Mouse (Mus musculus): ENCODE measurements around the gene Tax1bp1. TPM values are rescaled to one million over a fixed set of nuclear protein-coding genes. Genes with fewer than 3 reads are reported as not detected.

Gene Tax1bp1
- polyA plus RNA-seq, 1 experiment from 2014 or later = 115 TPM

- no peaks in the 10 kb centered on the region for H3K27me3 ChIP-seq (ENCODE audit: poor library complexity, severe bottlenecking)
- H3K27ac ChIP-seq = no peak overlapping the region
- H3K9me3 ChIP-seq = no peaks in the 10 kb centered on the region
- DNase-seq (ENCODE audit: extremely low spot score, low spot score) = no peak
- peaks cover 19% of the 10 kb centered on the region for H3K4me1 ChIP-seq
- no peaks in the 10 kb centered on the region for H3K36me3 ChIP-seq (replicated peaks)
- 86% methylated on average over 10 of the region's 10 CpGs for WGBS
- no peak overlapping the region for H3K4me3 ChIP-seq
These were observed 76.8 kb downstream of the Tax1bp1 start for GRCm38 (mm10) chr6:52790316-52790715.

GRCm38 (mm10) chr6:52790781-52791180 lies 77.3 kb downstream of the Tax1bp1 start:
- Histone ChIP-seq H3K4me1 (peaks cover 21% of the 10 kb centered on the region), H3K4me3 (no peak overlapping the region), H3K27ac (no peak overlapping the region), H3K36me3 (replicated peaks) (no peaks in the 10 kb centered on the region), H3K27me3 (ENCODE audit: poor library complexity, severe bottlenecking) (no peaks in the 10 kb centered on the region), H3K9me3 (no peaks in the 10 kb centered on the region)
- no peak for DNase-seq (ENCODE audit: extremely low spot score, low spot score)
- 76% methylated on average over 4 of the region's 4 CpGs for WGBS

- no peak for DNase-seq (ENCODE audit: extremely low spot score, low spot score)
- Histone ChIP-seq H3K36me3 (replicated peaks) (no peaks in the 10 kb centered on the region), H3K9me3 (no peaks in the 10 kb centered on the region), H3K27me3 (ENCODE audit: poor library complexity, severe bottlenecking) (no peaks in the 10 kb centered on the region), H3K4me3 (no peak overlapping the region), H3K4me1 (peaks cover 34% of the 10 kb centered on the region), H3K27ac (no peak overlapping the region)
- WGBS = 81% methylated on average over 3 of the region's 3 CpGs
These were observed 78.9 kb downstream of the Tax1bp1 start for GRCm38 (mm10) chr6:52792455-52792854.

- Histone ChIP-seq H3K36me3 (replicated peaks) (no peaks in the 10 kb centered on the region), H3K27me3 (ENCODE audit: poor library complexity, severe bottlenecking) (no peaks in the 10 kb centered on the region), H3K4me3 (no peak overlapping the region), H3K27ac (no peak overlapping the region), H3K4me1 (peaks cover 19% of the 10 kb centered on the region), H3K9me3 (no peaks in the 10 kb centered on the region)
- 79% methylated on average over 16 of the region's 16 CpGs for WGBS
- no peak for DNase-seq (ENCODE audit: extremely low spot score, low spot score)
These were observed 81.7 kb downstream of the Tax1bp1 start for GRCm38 (mm10) chr6:52795029-52795841.

GRCm38 (mm10) chr6:52796035-52796598 lies 82.6 kb downstream of the Tax1bp1 start:
- H3K9me3 ChIP-seq = no peaks in the 10 kb centered on the region
- H3K27me3 ChIP-seq (ENCODE audit: poor library complexity, severe bottlenecking) = no peaks in the 10 kb centered on the region
- peaks cover 18% of the 10 kb centered on the region; the same call in 1 of the 2 replicates for H3K4me1 ChIP-seq
- peak overlapping the region; percentile 41; the same call in 1 of the 2 replicates for H3K27ac ChIP-seq
- H3K4me3 ChIP-seq = no peak overlapping the region
- 69% methylated on average over 9 of the region's 9 CpGs for WGBS
- H3K36me3 ChIP-seq (replicated peaks) = no peaks in the 10 kb centered on the region
- DNase-seq (ENCODE audit: extremely low spot score, low spot score) = no peak

GRCm38 (mm10) chr6:52796691-52797090 lies 83.2 kb downstream of the Tax1bp1 start:
- 77% methylated on average over 1 of the region's 1 CpGs for WGBS
- no peak for DNase-seq (ENCODE audit: extremely low spot score, low spot score)
- H3K36me3 ChIP-seq (replicated peaks) = no peaks in the 10 kb centered on the region
- no peak overlapping the region for H3K27ac ChIP-seq
- no peak overlapping the region for H3K4me3 ChIP-seq
- H3K4me1 ChIP-seq = peaks cover 23% of the 10 kb centered on the region
- no peaks in the 10 kb centered on the region for H3K27me3 ChIP-seq (ENCODE audit: poor library complexity, severe bottlenecking)
- no peaks in the 10 kb centered on the region for H3K9me3 ChIP-seq

- 52% methylated on average over 6 of the region's 6 CpGs for whole genome bisulfite sequencing
- 0 out of 2 replicates have a peak overlapping the region, but pooled peaks have one; percentile 8 for H3K27ac ChIP-seq
These were observed 83.8 kb downstream of the Tax1bp1 start for GRCm38 (mm10) chr6:52797252-52797800.

GRCm38 (mm10) chr6:52802181-52802580 lies 88.7 kb downstream of the Tax1bp1 start:
- 53% methylated on average over 9 of the region's 9 CpGs for WGBS

More at GRCm38 (mm10) chr6:52797252-52797800, 83.8 kb downstream of the Tax1bp1 start:
- H3K9me3 ChIP-seq = no peaks in the 10 kb centered on the region
- peaks cover 30% of the 10 kb centered on the region for H3K4me1 ChIP-seq
- H3K27me3 ChIP-seq (ENCODE audit: poor library complexity, severe bottlenecking) = no peaks in the 10 kb centered on the region
- H3K4me3 ChIP-seq = no peak overlapping the region
- DNase-seq (ENCODE audit: extremely low spot score, low spot score) = no peak
- no peaks in the 10 kb centered on the region for H3K36me3 ChIP-seq (replicated peaks)

GRCm38 (mm10) chr6:52805237-52805856 lies 91.8 kb downstream of the Tax1bp1 start:
- H3K4me1 ChIP-seq = peaks cover 18% of the 10 kb centered on the region
- no peak for DNase-seq (ENCODE audit: extremely low spot score, low spot score)
- H3K4me3 ChIP-seq = no peak overlapping the region
- H3K9me3 ChIP-seq = no peaks in the 10 kb centered on the region
- 94% methylated on average over 3 of the region's 3 CpGs for WGBS
- no peaks in the 10 kb centered on the region for H3K36me3 ChIP-seq (replicated peaks)
- no peaks in the 10 kb centered on the region for H3K27me3 ChIP-seq (ENCODE audit: poor library complexity, severe bottlenecking)
- no peak overlapping the region for H3K27ac ChIP-seq

More at GRCm38 (mm10) chr6:52802181-52802580, 88.7 kb downstream of the Tax1bp1 start:
- H3K4me3 ChIP-seq = no peak overlapping the region
- H3K27me3 ChIP-seq (ENCODE audit: poor library complexity, severe bottlenecking) = no peaks in the 10 kb centered on the region
- no peak overlapping the region for H3K27ac ChIP-seq
- H3K4me1 ChIP-seq = peaks cover 18% of the 10 kb centered on the region
- no peaks in the 10 kb centered on the region for H3K36me3 ChIP-seq (replicated peaks)
- no peak for DNase-seq (ENCODE audit: extremely low spot score, low spot score)
- no peaks in the 10 kb centered on the region for H3K9me3 ChIP-seq

Other genes starting within 250 kb of the Tax1bp1 start
- 70.6 and 75.5 TPM in 2 replicates for gene Hibadh, start 73.3 kb upstream of the Tax1bp1 start, polyA plus RNA-seq (2016; fragmentation: Nextera tagmentation; extraction: Ambion mirVana)